Mouse (Mus musculus) embryonic facial prominence, embryonic 12.5 days (tissue): ENCODE data around the gene Aldh3b1. TPM values are rescaled to one million over a fixed set of nuclear protein-coding genes. Genes with fewer than 3 reads are reported as not detected.
A peak's percentile ranks its signal among the peaks of the same experiment; 100 is the strongest.

Experiments used
- ATAC-seq: fragments of 200-750 bp; cut with Nextera tagmentation; 2 replicates; pipeline ENCODE4 v1.8.0; 2017; ENCODE audit not compliant: insufficient number of reproducible peaks, insufficient read depth, low FRiP score, low TSS enrichment
- H3K27ac ChIP-seq: fragments of 300-500 bp; sonication (generic); 2 replicates; pipeline ENCODE4 v1.5.1; 2016; ENCODE audit warnings: mild to moderate bottlenecking
- H3K27me3 ChIP-seq: fragments of 300-500 bp; sonication (generic); 2 replicates; pipeline ENCODE4 v1.6.1; 2016; ENCODE audit warnings: mild to moderate bottlenecking, moderate library complexity
- H3K36me3 ChIP-seq: fragments of 300-500 bp; sonication (generic); 2 replicates; pipeline ENCODE4 v1.6.1; 2016; ENCODE audit warnings: mild to moderate bottlenecking
- H3K4me1 ChIP-seq: fragments of 300-500 bp; sonication (generic); 2 replicates; pipeline ENCODE4 v1.6.1; 2016
- H3K4me2 ChIP-seq: fragments of 300-500 bp; sonication (generic); replicated peaks from 2 replicates; pipeline ENCODE4 v1.6.1; 2016; ENCODE audit warnings: mild to moderate bottlenecking, moderate library complexity
- H3K4me3 ChIP-seq: fragments of 300-500 bp; sonication (generic); 2 replicates; pipeline ENCODE4 v1.5.1; 2016; ENCODE audit warnings: mild to moderate bottlenecking
- H3K9ac ChIP-seq: fragments of 300-500 bp; sonication (generic); 2 replicates; pipeline ENCODE4 v1.6.1; 2016; ENCODE audit warnings: mild to moderate bottlenecking, moderate library complexity
- H3K9me3 ChIP-seq: fragments of 300-500 bp; sonication (generic); 2 replicates; pipeline ENCODE4 v1.6.1; 2016; ENCODE audit warnings: mild to moderate bottlenecking, moderate library complexity
- WGBS: fragments of 180-500 bp; shearing (Covaris S2); methylation state at CpG from one replicate; pipeline ENCODE4 v1.1.7; 2016; 5-methylcytosine and 5-hydroxymethylcytosine counted together
- polyA plus RNA-seq: library from polyadenylated mRNA; unstranded; fragments of >200 nt; fragmentation: Nextera tagmentation; extraction: Ambion mirVana; gene quantifications from 2 replicates; pipeline ENCODE4 v1.2.1, GENCODE M21; 2016

Gene Aldh3b1
- polyA plus RNA-seq, 1 experiment from 2014 or later, result 0.91 TPM

DNA sequence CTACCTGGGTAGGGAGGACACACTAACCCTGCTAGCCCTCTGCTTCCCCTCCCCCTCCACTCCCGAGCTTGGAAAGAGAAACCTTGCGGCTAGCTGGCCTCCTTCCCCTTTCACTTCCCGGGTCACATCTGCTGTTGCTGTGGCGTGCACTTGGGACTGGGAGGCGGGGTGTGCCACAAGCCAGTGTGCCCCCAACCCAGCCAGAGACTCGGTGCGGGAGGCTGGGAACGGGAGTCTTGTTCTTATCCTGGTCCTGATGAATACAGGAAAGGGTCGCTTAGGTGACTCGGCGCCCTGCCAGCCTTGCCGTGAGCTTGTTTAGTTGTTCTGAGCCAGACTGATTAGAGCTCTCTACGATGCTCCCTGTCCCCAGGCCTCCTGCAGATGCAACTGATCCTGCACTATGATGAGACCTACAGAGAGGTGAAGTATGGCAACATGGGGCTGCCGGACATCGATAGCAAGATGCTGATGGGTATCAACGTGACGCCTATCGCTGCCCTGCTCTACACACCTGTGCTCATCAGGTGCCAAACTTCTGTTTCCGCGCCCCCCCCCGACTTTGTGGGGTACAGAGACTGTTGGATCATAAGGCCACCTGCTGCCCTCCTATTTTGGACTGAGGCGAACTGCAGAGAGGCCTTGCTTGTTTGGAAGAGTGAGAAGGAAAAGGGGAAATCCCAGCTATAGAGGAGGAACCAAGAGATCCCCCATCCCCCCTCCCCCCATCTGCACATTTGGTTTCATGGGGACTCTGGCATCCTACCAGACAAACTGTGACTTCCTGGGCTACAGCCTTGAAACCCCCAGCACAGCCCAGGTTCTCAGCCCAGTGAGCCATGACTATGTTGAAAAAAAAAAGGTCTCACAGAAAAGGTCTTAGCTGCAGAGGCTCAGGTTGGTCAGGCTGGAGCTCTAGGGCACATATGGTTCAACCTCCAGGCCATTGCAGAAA lies 6.6 kb upstream of the Aldh3b1 start:
- WGBS, result 7% methylated on average over 22 of the region's 22 CpGs

DNA sequence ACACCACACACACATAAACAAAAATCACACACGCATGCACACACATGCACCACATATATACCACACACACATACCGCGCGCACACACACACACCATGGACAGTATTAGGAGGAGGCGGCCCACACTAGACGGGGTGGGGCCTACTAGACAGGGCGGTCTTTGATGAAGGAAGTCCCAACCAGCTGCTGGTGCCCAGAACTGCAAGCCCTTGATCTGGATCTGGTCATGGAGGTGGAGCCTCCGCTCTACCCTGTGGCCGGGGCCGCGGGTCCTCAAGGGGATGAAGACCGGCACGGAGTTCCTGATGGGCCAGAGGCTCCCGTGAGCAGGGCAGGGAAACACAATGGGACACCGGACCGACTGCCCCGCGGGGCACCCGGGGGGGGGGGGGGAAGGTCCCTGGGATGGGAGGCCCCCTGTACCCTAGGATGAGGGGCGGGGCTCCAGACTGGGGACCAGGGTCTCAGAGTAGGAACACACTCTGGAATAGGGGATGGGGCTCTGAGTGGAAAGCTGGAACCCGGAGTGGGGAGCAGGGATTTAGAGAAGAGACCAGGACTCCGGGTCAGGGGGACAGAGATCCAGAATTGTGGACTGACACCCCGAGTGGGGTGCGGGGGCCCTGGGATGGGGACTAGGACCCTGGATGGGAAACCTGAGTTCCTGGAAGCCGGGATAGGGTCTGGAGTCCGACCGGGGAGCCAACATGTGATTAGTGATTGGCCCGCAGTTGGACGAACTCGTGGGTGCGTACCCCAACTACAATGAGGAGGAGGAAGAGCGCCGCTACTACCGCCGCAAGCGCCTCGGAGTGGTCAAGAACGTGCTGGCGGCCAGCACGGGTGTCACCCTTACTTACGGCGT lies 5.7 kb upstream of the Aldh3b1 start, which contains the start of gene Unc93b1:
Unc93b1 (plus strand) TSS at position 155 of the 864 bp plus-strand sequence.
- peaks cover 17% of the 10 kb centered on the region for H3K4me1 ChIP-seq
- ATAC-seq, result peak; percentile 85
- no peaks in the 10 kb centered on the region for H3K9me3 ChIP-seq
- 6% methylated on average over 42 of the region's 42 CpGs for WGBS
- H3K9ac ChIP-seq, result peak within 1 kb of the TSS; percentile 50
- no peak within 1 kb of the TSS for H3K27ac ChIP-seq
- H3K36me3 ChIP-seq, result no peaks in the 10 kb centered on the region
- peak within 1 kb of the TSS; percentile 88 for H3K4me2 ChIP-seq
- no peaks in the 10 kb centered on the region for H3K27me3 ChIP-seq
- H3K4me3 ChIP-seq, result peak within 1 kb of the TSS; percentile 46

More for the DNA sequence above, 6.6 kb upstream of the Aldh3b1 start:
- Histone ChIP-seq H3K4me1 (peaks cover 10% of the 10 kb centered on the region), H3K9me3 (no peaks in the 10 kb centered on the region), H3K4me2 (peak overlapping the region; percentile 88), H3K36me3 (no peaks in the 10 kb centered on the region), H3K4me3 (peak overlapping the region; percentile 46), H3K9ac (peak overlapping the region; percentile 50), H3K27me3 (no peaks in the 10 kb centered on the region), H3K27ac (no peak overlapping the region)
- ATAC-seq, result peak; percentile 41

DNA sequence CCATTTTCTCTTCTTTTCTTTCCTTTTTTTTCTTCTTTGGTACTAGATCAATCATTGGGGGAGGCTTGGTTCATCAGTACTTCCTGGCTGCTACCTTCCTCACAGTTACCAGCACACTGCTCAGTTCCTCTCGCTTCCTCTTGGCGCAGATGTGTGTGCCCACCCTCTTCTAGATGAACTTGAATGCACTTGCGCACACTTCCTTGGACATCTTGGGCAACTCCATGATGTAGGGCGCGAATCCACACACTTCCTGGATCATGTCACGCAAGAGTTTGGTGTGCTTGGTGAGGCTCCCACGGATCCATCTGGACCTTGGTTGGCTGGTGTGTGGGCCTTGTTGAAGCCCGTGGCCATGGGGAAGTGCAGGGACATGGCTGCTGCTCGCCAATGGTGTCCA lies 2.1 kb upstream of the Aldh3b1 start:
- 84% methylated on average over 9 of the region's 9 CpGs for WGBS
- Histone ChIP-seq H3K4me1 (peaks cover 29% of the 10 kb centered on the region), H3K27ac (no peak overlapping the region), H3K9me3 (no peaks in the 10 kb centered on the region), H3K9ac (no peak overlapping the region), H3K4me3 (no peak overlapping the region), H3K4me2 (no peak overlapping the region), H3K27me3 (no peaks in the 10 kb centered on the region), H3K36me3 (no peaks in the 10 kb centered on the region)
- no peak for ATAC-seq

DNA sequence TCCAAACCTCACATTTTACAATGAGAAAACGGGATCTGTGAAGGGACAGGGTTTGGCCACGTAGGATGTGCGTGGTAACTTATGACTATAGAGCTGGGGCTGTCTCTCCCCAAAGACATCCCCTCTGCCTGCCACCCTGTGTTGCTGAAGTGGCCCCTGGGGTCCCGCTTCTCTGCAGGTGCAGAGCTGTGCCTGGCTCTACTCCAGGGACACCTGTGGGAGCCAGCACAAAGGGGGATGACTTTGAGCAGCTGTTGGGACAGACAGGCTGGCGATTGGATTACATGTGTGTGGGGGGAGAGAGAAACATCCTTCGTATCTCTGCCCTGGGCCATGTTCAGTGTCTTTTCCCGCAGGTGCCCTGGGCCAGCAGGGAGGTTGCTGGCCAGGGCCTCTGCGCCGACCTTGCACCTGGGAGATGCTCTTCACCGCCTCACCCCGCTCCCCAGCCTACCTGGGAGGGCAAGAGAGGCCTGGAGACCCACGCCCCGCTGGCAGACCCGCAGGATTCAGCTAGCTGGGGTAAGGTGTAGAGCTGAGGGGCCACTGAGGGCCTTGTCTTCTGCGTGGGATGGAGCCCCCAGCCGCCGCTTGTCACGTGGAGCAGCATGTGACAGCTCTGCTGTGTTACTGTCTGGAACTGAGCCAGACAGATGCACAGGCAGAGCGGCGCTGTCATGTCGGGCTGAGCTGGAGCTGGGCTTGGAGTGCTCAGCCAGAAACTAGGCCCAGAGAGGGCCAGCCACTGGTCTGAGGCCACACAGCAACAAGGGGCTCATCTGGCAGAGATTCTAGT lies 852 bp upstream of the Aldh3b1 start:
- H3K9ac ChIP-seq, result 0 out of 2 replicates have a peak overlapping the region, but pooled peaks have one; percentile 12
- no peak for ATAC-seq

DNA sequence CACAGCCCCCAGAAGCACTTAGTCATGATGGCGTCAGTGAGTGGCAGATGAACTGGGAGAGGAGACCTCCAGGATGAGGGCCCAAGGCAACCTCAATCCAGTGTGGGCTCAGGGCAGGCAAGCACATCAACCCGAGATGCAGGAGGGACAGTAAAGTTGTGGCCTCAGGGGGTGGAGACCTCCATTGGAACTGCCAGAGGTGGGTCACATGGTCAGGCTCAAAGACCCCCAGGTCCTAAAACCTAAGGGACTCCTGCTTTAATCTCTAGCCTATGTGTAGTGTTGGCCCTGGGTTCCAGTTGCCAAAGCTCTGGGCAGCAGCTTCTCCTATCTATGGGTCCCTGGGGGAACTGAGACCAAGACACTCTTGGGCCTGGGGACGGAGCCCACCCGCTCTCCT lies 829 bp downstream of the Aldh3b1 start:
- no peak for ATAC-seq
- Histone ChIP-seq H3K9me3 (no peaks in the 10 kb centered on the region), H3K27me3 (no peaks in the 10 kb centered on the region), H3K4me1 (peaks cover 19% of the 10 kb centered on the region; the same call in 1 of the 2 replicates), H3K4me3 (no peak overlapping the region), H3K36me3 (no peaks in the 10 kb centered on the region), H3K27ac (peak overlapping the region; percentile 69), H3K4me2 (no peak overlapping the region), H3K9ac (no peak overlapping the region)
- 74% methylated on average over 4 of the region's 4 CpGs for WGBS

More for the DNA sequence above, 852 bp upstream of the Aldh3b1 start:
- 71% methylated on average over 21 of the region's 21 CpGs for WGBS
- Histone ChIP-seq H3K36me3 (no peaks in the 10 kb centered on the region), H3K4me3 (no peak overlapping the region), H3K9me3 (no peaks in the 10 kb centered on the region), H3K4me2 (no peak overlapping the region), H3K27ac (peak overlapping the region; percentile 69), H3K27me3 (no peaks in the 10 kb centered on the region), H3K4me1 (peaks cover 23% of the 10 kb centered on the region; the same call in 1 of the 2 replicates)

DNA sequence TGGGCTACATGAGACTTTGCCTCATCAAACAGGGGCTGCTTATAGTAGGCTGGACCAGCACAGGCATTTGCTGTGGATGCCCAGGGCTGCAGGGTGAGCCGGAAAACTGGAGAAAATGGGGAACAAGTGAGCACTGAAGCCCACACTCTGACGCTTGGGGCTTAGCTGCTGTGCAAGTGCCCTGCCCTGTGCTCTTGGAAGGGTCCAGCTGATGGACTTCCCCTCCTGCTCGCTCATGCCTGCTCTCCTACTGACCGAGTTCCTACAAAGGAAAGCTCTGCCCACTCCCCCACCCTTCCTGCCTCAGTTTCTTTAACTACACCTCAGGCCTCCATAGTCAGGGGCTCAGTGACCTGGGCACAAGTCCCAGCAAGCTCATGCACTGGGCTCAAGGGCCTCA lies 1.6 kb downstream of the Aldh3b1 start:
- Histone ChIP-seq H3K27me3 (no peaks in the 10 kb centered on the region), H3K4me3 (no peak overlapping the region), H3K27ac (no peak overlapping the region), H3K9me3 (no peaks in the 10 kb centered on the region), H3K4me1 (peaks cover 19% of the 10 kb centered on the region; the same call in 1 of the 2 replicates), H3K4me2 (no peak overlapping the region), H3K36me3 (no peaks in the 10 kb centered on the region), H3K9ac (no peak overlapping the region)
- ATAC-seq, result no peak
- WGBS, result 91% methylated on average over 4 of the region's 4 CpGs

DNA sequence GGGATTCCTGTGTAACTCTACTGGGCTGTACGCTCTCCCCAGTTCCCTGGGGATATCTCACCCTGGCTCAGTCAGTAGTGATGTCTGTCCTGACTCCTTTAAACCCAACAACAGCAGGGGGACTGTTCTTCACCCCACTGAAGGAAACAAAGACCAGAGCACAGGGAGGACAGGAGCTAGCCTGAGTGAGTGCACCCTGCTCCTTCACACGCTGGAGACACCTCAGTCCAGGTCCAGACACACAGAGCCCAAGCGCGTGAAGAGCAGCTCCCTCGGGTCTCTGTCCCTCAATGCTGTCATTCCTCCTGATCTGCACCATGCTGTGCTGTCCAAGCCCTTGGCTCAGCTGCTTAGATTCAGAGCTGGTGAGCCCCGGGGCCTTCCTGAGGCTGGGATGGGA lies 2.9 kb downstream of the Aldh3b1 start:
- H3K9ac ChIP-seq, result no peak overlapping the region
- H3K4me3 ChIP-seq, result no peak overlapping the region
- H3K9me3 ChIP-seq, result no peaks in the 10 kb centered on the region
- ATAC-seq, result no peak
- no peaks in the 10 kb centered on the region for H3K36me3 ChIP-seq
- H3K4me2 ChIP-seq, result no peak overlapping the region
- peaks cover 19% of the 10 kb centered on the region; the same call in 1 of the 2 replicates for H3K4me1 ChIP-seq
- WGBS, result 66% methylated on average over 6 of the region's 6 CpGs
- H3K27me3 ChIP-seq, result no peaks in the 10 kb centered on the region
- no peak overlapping the region for H3K27ac ChIP-seq

DNA sequence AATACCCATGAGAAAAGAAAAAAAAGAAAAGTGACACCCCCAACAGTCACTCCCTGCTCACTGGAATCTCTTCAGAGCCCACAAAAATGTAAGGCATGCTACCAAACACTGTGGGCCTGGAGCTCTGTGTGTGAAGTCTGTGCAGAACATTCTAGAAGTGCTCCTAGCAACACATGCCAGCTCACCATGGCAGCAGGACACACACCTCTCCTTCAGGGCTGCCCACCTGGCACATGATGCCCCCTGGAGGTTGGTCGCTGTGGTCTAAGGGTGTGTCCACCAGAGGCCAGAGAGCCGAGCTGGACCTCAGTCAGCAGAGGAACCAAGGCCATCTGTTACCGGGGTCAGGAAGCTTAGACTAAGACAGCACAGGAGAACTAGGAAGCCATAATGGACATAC lies 3.3 kb downstream of the Aldh3b1 start:
- Histone ChIP-seq H3K4me1 (peaks cover 19% of the 10 kb centered on the region; the same call in 1 of the 2 replicates), H3K9me3 (no peaks in the 10 kb centered on the region), H3K4me3 (no peak overlapping the region), H3K9ac (no peak overlapping the region), H3K36me3 (no peaks in the 10 kb centered on the region), H3K27me3 (no peaks in the 10 kb centered on the region), H3K27ac (no peak overlapping the region; the same call in 1 of the 2 replicates), H3K4me2 (no peak overlapping the region)
- no peak for ATAC-seq
- 68% methylated on average over 3 of the region's 3 CpGs for WGBS

DNA sequence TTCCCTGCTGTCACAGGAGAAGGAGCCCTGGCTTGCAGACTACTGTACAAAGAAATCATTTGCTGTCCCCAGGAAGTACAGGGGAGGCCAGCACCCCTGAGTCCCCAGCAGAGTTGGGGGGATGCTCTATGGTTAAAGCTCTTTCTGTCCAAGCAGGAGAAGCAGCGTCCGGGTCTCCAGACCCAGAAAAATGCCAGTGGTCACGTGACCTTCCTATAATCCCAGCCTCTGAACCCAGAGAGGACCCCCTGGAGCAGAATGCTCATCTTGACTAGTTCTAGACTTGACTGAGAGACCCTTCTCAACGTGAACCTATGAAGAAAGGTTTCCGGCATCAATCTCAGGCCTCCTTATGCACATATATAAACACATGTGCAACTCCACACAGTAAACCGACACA lies 3.7 kb downstream of the Aldh3b1 start:
- no peaks in the 10 kb centered on the region for H3K9me3 ChIP-seq
- no peak overlapping the region for H3K4me3 ChIP-seq
- no peak overlapping the region for H3K4me2 ChIP-seq
- H3K9ac ChIP-seq, result no peak overlapping the region
- no peak overlapping the region for H3K27ac ChIP-seq
- peaks cover 18% of the 10 kb centered on the region; the same call in 1 of the 2 replicates for H3K4me1 ChIP-seq
- no peaks in the 10 kb centered on the region for H3K36me3 ChIP-seq
- 74% methylated on average over 6 of the region's 6 CpGs for WGBS
- no peaks in the 10 kb centered on the region for H3K27me3 ChIP-seq
- no peak for ATAC-seq

DNA sequence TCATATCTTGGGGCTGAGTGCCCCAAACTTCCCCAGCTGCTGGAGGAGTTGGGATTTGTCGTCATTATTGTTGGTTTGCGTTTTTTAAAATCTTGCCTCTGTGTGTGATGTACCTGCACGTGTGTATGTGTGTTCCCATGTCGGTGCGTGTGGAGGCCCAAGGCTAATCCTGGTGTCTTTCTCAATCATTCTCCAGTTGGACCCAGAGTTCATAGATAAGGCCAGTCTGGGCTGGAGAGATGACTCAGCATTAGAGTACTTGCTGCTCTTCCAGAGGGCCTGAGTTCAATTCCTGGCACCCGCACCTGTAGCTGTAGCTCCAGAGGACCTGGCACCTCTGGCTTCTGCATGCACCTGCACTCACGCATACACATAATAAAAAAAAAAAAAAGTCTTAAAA lies 4.7 kb downstream of the Aldh3b1 start:
- peaks cover 8% of the 10 kb centered on the region; the same call in 1 of the 2 replicates for H3K4me1 ChIP-seq
- no peaks in the 10 kb centered on the region for H3K9me3 ChIP-seq
- H3K9ac ChIP-seq, result no peak overlapping the region; the same call in 1 of the 2 replicates
- WGBS, result 93% methylated on average over 7 of the region's 7 CpGs
- ATAC-seq, result no peak
- H3K27me3 ChIP-seq, result no peaks in the 10 kb centered on the region
- H3K4me3 ChIP-seq, result no peak overlapping the region
- no peak overlapping the region for H3K4me2 ChIP-seq
- H3K36me3 ChIP-seq, result no peaks in the 10 kb centered on the region
- H3K27ac ChIP-seq, result no peak overlapping the region

DNA sequence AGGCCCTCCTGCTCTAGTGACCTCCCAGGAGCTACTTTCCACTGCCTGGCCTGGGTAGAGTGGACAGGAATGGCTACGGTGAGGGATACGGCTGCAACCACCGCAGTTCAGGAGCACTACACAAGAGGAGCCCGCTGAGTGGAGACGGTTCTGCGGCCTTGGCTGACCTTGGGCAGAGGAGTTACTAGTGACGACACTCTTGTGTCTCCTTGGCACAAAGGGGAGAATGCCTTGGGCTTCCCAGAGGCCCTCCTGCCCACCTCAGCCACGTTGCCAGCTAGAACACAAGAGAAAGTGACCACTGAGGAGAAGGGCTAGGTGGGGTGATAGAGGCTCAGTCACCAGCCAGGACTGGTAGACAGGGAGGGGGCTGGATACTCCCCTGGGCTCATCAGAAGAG lies 5.4 kb downstream of the Aldh3b1 start:
- Histone ChIP-seq H3K27ac (no peak overlapping the region), H3K4me3 (no peak overlapping the region), H3K36me3 (no peaks in the 10 kb centered on the region), H3K4me2 (no peak overlapping the region), H3K9ac (no peak overlapping the region), H3K9me3 (no peaks in the 10 kb centered on the region), H3K27me3 (no peaks in the 10 kb centered on the region), H3K4me1 (peaks cover 2% of the 10 kb centered on the region; the same call in 1 of the 2 replicates)
- no peak for ATAC-seq
- WGBS, result 82% methylated on average over 8 of the region's 8 CpGs
